Mouse (Mus musculus) C2C12 (cell line): ENCODE measurements around the gene Gfy.

Source experiments
- CTCF ChIP-seq: IDR thresholded peaks from one replicate; pipeline ENCODE4 v1.5.1; 2011; ENCODE audit not compliant: control insufficient read depth, insufficient read depth, insufficient read length
- FOSL1 ChIP-seq: IDR thresholded peaks from one replicate; pipeline ENCODE4 v1.8.0; 2011; ENCODE audit warnings: mild to moderate bottlenecking, low read length; ENCODE audit not compliant: poor library complexity, insufficient read depth, severe bottlenecking
- MAX ChIP-seq: IDR thresholded peaks from one replicate; pipeline ENCODE4 v1.6.1; 2011; ENCODE audit warnings: mild to moderate bottlenecking, control low read depth
- MYOD1 ChIP-seq: IDR thresholded peaks from one replicate; pipeline ENCODE4 v1.6.1; 2011; ENCODE audit warnings: low read depth; ENCODE audit not compliant: control insufficient read depth, insufficient read length
- MYOG ChIP-seq: IDR thresholded peaks from one replicate; pipeline ENCODE4 v1.6.1; 2011; ENCODE audit not compliant: control insufficient read depth, insufficient read length; ENCODE audit errors: extremely low read depth

- TF ChIP-seq CTCF (no peak), MYOD1 (no peak), MYOG (no peak), MAX (no peak), FOSL1 (no peak)
Measured at GRCm38 (mm10) chr7:45228548-45228947, 49.2 kb upstream of the Gfy start.
